Mouse (Mus musculus): ENCODE data around the gene Pde8b. TPM values are rescaled to one million over a fixed set of nuclear protein-coding genes. Genes with fewer than 3 reads are reported as not detected.

Pde8b gene
- polyA plus RNA-seq, 1 experiment from 2014 or later, result 2.5 TPM

DNA sequence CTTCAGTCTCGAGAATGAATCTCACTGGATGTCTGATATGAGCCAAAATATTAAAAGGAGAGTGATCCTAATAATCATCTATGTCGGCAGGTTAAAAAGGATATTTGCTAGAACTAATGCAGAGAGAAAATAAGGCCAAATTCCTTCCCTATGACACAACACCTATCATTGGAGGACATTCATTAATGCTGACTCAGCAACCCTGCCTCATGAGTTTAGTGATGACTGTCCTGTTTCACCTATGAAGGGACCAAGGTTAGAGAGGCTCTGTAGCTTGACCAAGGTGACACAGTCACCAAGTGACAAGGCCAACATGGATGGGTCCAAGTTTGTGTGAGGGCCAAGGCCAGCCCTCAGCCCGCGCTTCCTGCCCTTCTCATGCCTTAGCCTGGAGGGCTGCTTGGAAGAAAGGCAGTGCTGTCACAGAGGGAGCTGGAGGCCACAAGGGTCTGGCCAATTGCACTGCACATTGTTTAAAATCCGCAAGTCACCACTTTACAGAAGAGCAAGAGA, 62.9 kb downstream of the Pde8b start:
- Histone ChIP-seq H3K27me3 (ENCODE audit: control insufficient read depth, insufficient read depth, low read length) (no peaks in the 10 kb centered on the region), H3K4me3 (ENCODE audit: low read depth, low read length) (no peak overlapping the region), H3K36me3 (ENCODE audit: control insufficient read depth, insufficient read depth, low read length) (no peaks in the 10 kb centered on the region), H3K9me3 (ENCODE audit: control insufficient read depth, low read length) (no peaks in the 10 kb centered on the region), H3K9ac (ENCODE audit: low read length) (no peak overlapping the region), H3K27ac (replicated peaks) (no peak overlapping the region), H3K4me2 (replicated peaks; ENCODE audit: low read depth) (no peak overlapping the region), H3K4me1 (replicated peaks; ENCODE audit: control insufficient read depth, insufficient read depth) (no peaks in the 10 kb centered on the region)
- no peak for TF ChIP-seq CTCF (IDR thresholded peaks at IDR 0.05; ENCODE audit: low read depth)
- TF ChIP-seq EP300 (optimal IDR thresholded peaks at IDR 0.05), result no peak
- DNase-seq (ENCODE audit: low spot score), result no peak
- ATAC-seq (ENCODE audit: low FRiP score, low TSS enrichment), result no peak
- 84% methylated on average over 5 of the region's 5 CpGs for WGBS

DNA sequence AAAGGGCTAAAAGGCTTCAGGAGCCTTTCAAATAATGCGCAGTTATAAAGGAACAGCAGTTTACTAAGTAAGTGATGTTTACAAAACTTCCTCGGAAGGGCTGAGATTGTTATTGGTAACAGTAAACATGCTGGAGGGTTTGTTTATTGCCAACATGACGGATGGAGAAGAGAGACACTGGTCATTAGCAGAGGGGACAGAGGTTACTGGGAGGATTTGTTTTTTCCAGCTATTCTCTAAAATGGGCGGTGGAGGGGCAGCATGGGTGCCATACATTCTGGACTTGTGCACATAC, 63.4 kb downstream of the Pde8b start:
- DNase-seq (ENCODE audit: low spot score), result no peak
- no peaks in the 10 kb centered on the region for H3K4me1 ChIP-seq (replicated peaks; ENCODE audit: control insufficient read depth, insufficient read depth)

GRCm38 (mm10) chr13:95185891-95186740, 64.0 kb downstream of the Pde8b start:
- no peak for TF ChIP-seq EP300 (optimal IDR thresholded peaks at IDR 0.05)
- no peak for TF ChIP-seq CTCF (IDR thresholded peaks at IDR 0.05; ENCODE audit: low read depth)
- 29% methylated on average over 10 of the region's 10 CpGs for WGBS

More for the DNA sequence above, 63.4 kb downstream of the Pde8b start:
- no peak overlapping the region for H3K4me3 ChIP-seq (ENCODE audit: low read depth, low read length)
- 45% methylated on average over 4 of the region's 4 CpGs for WGBS
- H3K27me3 ChIP-seq (ENCODE audit: control insufficient read depth, insufficient read depth, low read length), result no peaks in the 10 kb centered on the region
- ATAC-seq (ENCODE audit: low FRiP score, low TSS enrichment), result no peak
- H3K4me2 ChIP-seq (replicated peaks; ENCODE audit: low read depth), result no peak overlapping the region
- H3K27ac ChIP-seq (replicated peaks), result no peak overlapping the region
- no peak overlapping the region for H3K9ac ChIP-seq (ENCODE audit: low read length)
- H3K9me3 ChIP-seq (ENCODE audit: control insufficient read depth, low read length), result no peaks in the 10 kb centered on the region
- H3K36me3 ChIP-seq (ENCODE audit: control insufficient read depth, insufficient read depth, low read length), result no peaks in the 10 kb centered on the region
- TF ChIP-seq EP300 (optimal IDR thresholded peaks at IDR 0.05), result no peak
- TF ChIP-seq CTCF (IDR thresholded peaks at IDR 0.05; ENCODE audit: low read depth), result no peak

DNA sequence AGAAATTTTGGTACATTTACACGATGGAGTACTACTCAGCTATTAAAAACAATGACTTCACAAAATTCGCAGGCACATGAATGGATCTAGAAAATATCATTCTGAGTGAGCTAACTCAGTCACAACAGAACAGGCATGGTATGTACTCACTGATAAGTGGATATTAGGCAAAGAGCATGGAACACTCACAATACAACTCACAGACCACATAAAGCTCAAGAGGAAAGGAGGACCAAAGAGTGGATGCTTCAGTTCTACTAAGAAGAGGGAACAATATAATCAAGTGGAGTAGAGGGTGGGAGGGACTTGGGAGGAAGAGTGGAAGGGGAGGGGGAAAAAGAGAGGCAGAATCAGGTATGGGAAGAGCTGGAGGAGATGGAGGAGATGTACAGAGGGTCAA, 66.5 kb downstream of the Pde8b start:
- 94% methylated on average over 2 of the region's 2 CpGs for WGBS
- no peaks in the 10 kb centered on the region for H3K4me1 ChIP-seq (replicated peaks; ENCODE audit: control insufficient read depth, insufficient read depth)
- no peak overlapping the region for H3K9ac ChIP-seq (ENCODE audit: low read length)
- H3K4me3 ChIP-seq (ENCODE audit: low read depth, low read length), result no peak overlapping the region
- TF ChIP-seq CTCF (IDR thresholded peaks at IDR 0.05; ENCODE audit: low read depth), result no peak
- no peak for TF ChIP-seq EP300 (optimal IDR thresholded peaks at IDR 0.05)
- no peaks in the 10 kb centered on the region for H3K27me3 ChIP-seq (ENCODE audit: control insufficient read depth, insufficient read depth, low read length)
- DNase-seq (ENCODE audit: low spot score), result no peak
- H3K9me3 ChIP-seq (ENCODE audit: control insufficient read depth, low read length), result no peaks in the 10 kb centered on the region
- ATAC-seq (ENCODE audit: low FRiP score, low TSS enrichment), result no peak
- no peaks in the 10 kb centered on the region for H3K36me3 ChIP-seq (ENCODE audit: control insufficient read depth, insufficient read depth, low read length)
- no peak overlapping the region for H3K27ac ChIP-seq (replicated peaks)
- H3K4me2 ChIP-seq (replicated peaks; ENCODE audit: low read depth), result no peak overlapping the region

More at GRCm38 (mm10) chr13:95185891-95186740, 64.0 kb downstream of the Pde8b start:
- DNase-seq (ENCODE audit: low spot score) (no peak), ATAC-seq (ENCODE audit: low FRiP score, low TSS enrichment) (no peak)
- no peaks in the 10 kb centered on the region for H3K36me3 ChIP-seq (ENCODE audit: control insufficient read depth, insufficient read depth, low read length)
- H3K9ac ChIP-seq (ENCODE audit: low read length), result no peak overlapping the region
- no peak overlapping the region for H3K4me3 ChIP-seq (ENCODE audit: low read depth, low read length)
- H3K27me3 ChIP-seq (ENCODE audit: control insufficient read depth, insufficient read depth, low read length), result no peaks in the 10 kb centered on the region
- H3K4me1 ChIP-seq (replicated peaks; ENCODE audit: control insufficient read depth, insufficient read depth), result no peaks in the 10 kb centered on the region
- H3K9me3 ChIP-seq (ENCODE audit: control insufficient read depth, low read length), result no peaks in the 10 kb centered on the region
- no peak overlapping the region for H3K27ac ChIP-seq (replicated peaks)
- no peak overlapping the region for H3K4me2 ChIP-seq (replicated peaks; ENCODE audit: low read depth)

DNA sequence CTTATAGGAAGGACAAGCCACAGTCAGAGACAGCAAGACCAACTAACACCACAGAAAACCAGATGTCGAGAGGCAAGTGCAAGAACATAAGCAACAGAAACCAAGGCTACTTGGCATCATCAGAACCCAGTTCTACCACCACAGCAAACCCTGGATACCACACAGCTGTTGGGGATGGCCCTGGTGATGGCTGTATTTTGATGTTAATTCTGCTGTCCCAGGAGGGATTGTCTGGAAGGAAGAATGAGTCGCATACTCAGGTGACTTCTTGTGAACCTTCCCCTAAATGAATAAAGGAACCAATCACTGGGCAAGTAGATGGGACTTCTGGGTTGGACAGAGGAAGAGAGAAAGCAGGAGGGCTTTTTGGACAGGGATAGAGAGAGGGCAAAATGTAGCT, 69.9 kb downstream of the Pde8b start:
- ATAC-seq (ENCODE audit: low FRiP score, low TSS enrichment) (no peak), DNase-seq (ENCODE audit: low spot score) (no peak)
- Histone ChIP-seq H3K27me3 (ENCODE audit: control insufficient read depth, insufficient read depth, low read length) (no peaks in the 10 kb centered on the region), H3K9ac (ENCODE audit: low read length) (no peak overlapping the region), H3K4me3 (ENCODE audit: low read depth, low read length) (no peak overlapping the region), H3K36me3 (ENCODE audit: control insufficient read depth, insufficient read depth, low read length) (no peaks in the 10 kb centered on the region), H3K4me1 (replicated peaks; ENCODE audit: control insufficient read depth, insufficient read depth) (no peaks in the 10 kb centered on the region), H3K27ac (replicated peaks) (no peak overlapping the region), H3K9me3 (ENCODE audit: control insufficient read depth, low read length) (no peaks in the 10 kb centered on the region), H3K4me2 (replicated peaks; ENCODE audit: low read depth) (no peak overlapping the region)
- TF ChIP-seq CTCF (IDR thresholded peaks at IDR 0.05; ENCODE audit: low read depth) (no peak), EP300 (optimal IDR thresholded peaks at IDR 0.05) (no peak)
- 93% methylated on average over 2 of the region's 2 CpGs for whole genome bisulfite sequencing

DNA sequence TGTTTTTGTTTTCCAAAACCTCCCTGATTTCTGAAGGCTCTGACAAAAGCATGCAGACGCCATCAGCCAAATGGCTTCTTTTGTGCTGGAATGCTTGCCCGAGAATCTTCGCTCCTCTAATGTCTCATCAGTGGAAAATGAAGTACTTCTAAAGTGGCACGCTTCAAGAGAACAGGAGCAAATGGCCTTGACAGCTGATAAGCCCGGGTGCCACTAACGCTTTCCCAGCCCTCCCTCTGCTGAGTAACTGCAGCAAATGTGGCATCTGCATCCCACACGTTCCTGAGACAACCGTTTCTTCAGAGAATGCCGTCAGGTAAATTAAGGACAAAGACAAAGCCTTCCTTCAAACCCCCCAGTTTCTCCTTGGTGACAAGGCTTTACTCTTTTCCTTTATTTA, 72.8 kb downstream of the Pde8b start:
- Histone ChIP-seq H3K9ac (ENCODE audit: low read length) (no peak overlapping the region), H3K36me3 (ENCODE audit: control insufficient read depth, insufficient read depth, low read length) (no peaks in the 10 kb centered on the region), H3K4me2 (replicated peaks; ENCODE audit: low read depth) (no peak overlapping the region), H3K9me3 (ENCODE audit: control insufficient read depth, low read length) (no peaks in the 10 kb centered on the region), H3K27me3 (ENCODE audit: control insufficient read depth, insufficient read depth, low read length) (no peaks in the 10 kb centered on the region), H3K27ac (replicated peaks) (no peak overlapping the region), H3K4me1 (replicated peaks; ENCODE audit: control insufficient read depth, insufficient read depth) (no peaks in the 10 kb centered on the region), H3K4me3 (ENCODE audit: low read depth, low read length) (no peak overlapping the region)
- WGBS, result 42% methylated on average over 9 of the region's 9 CpGs
- ATAC-seq (ENCODE audit: low FRiP score, low TSS enrichment) (no peak), DNase-seq (ENCODE audit: low spot score) (no peak)
- TF ChIP-seq CTCF (IDR thresholded peaks at IDR 0.05; ENCODE audit: low read depth) (no peak), EP300 (optimal IDR thresholded peaks at IDR 0.05) (no peak)

Data from stomach, postnatal 0 days (tissue).